Mouse (Mus musculus) spleen, adult 2 months (tissue): ENCODE data around the gene Lrrc23.

ENCODE experiments used
- CTCF ChIP-seq: fragments of 200-500 bp; IDR thresholded peaks from 2 replicates; pipeline ENCODE4 v1.5.1; 2011; ENCODE audit warnings: mild to moderate bottlenecking, inconsistent platforms; ENCODE audit not compliant: insufficient read depth, insufficient read length, insufficient replicate concordance; ENCODE audit errors: extremely low read depth
- POLR2A ChIP-seq: fragments of 200-500 bp; IDR thresholded peaks from 2 replicates; pipeline ENCODE4 v1.6.1; 2011; ENCODE audit warnings: low read depth, low read length, inconsistent platforms

DNA sequence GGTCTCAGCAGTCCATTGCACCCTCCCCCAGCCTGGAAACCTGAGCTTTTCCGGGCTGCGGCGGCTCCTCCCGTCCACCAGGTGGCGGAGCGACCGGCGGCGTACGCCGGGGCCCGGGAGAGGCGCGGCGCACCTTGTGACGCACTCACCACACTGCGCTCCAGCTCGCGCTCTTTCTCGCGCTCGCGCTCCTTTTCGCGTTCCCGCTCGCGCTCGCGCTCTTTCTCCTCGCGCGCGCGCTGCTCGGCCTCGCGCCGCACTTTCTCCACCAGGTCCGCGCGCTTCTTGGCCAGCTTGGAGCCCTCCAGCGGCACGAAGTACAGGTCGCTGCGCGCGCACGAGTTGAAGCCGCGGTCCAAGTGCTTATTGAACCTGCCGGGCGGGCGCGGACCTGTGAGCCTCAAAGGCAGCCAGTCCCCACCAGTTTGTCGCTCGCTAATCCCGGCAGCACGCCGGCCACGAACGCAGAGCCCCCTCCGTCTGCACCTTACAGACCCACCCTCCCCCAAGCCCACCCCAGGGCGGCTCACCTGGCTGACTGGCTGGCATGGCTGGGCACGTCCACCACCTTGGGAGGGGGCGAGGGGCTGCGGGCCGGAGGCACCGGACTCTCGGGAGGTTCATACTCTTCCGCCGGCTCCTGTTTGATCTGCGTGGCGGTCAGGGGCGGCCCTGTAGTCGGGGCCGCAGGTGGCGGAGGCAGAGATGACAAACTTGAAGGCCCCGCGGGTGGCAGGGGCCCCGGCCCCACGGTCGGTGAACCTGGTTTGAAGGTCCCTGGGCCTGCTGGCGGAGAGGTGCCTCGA is 33.8 kb downstream of the Lrrc23 start:
- TF ChIP-seq POLR2A: peak; percentile 50
- peak; percentile 88 for TF ChIP-seq CTCF
